Mouse (Mus musculus) E14TG2a.4 (cell line): ENCODE data around the gene Myo9b.

Experiments
- H3K27me3 ChIP-seq: 2 replicates; pipeline ENCODE4 v1.6.1; 2014; ENCODE audit warnings: low read length, control low read depth; ENCODE audit not compliant: insufficient read depth
- H3K36me3 ChIP-seq: 2 replicates; pipeline ENCODE4 v1.6.1; 2014; ENCODE audit warnings: low read length, control low read depth; ENCODE audit not compliant: insufficient read depth
- H3K4me1 ChIP-seq: replicated peaks from 2 replicates; pipeline ENCODE4 v1.6.1; 2014; ENCODE audit warnings: low read depth, low read length, control low read depth
- H3K4me3 ChIP-seq: replicated peaks from 2 replicates; pipeline ENCODE4 v1.5.1; 2014; ENCODE audit warnings: mild to moderate bottlenecking, low read length
- H3K9me3 ChIP-seq: 2 replicates; pipeline ENCODE4 v1.6.1; 2014; ENCODE audit warnings: low read length, control low read depth
- CTCF ChIP-seq: conservative IDR thresholded peaks from 2 replicates; pipeline ENCODE4 v1.5.1; 2014; ENCODE audit warnings: low read length
- NANOG ChIP-seq: IDR thresholded peaks from 2 replicates; pipeline ENCODE4 v1.6.1; 2014; ENCODE audit warnings: borderline replicate concordance, low read length, mixed read lengths
- POU5F1 ChIP-seq: IDR thresholded peaks from 2 replicates; pipeline ENCODE4 v1.6.1; 2014; ENCODE audit warnings: low read length, borderline replicate concordance

Gene Myo9b

DNA sequence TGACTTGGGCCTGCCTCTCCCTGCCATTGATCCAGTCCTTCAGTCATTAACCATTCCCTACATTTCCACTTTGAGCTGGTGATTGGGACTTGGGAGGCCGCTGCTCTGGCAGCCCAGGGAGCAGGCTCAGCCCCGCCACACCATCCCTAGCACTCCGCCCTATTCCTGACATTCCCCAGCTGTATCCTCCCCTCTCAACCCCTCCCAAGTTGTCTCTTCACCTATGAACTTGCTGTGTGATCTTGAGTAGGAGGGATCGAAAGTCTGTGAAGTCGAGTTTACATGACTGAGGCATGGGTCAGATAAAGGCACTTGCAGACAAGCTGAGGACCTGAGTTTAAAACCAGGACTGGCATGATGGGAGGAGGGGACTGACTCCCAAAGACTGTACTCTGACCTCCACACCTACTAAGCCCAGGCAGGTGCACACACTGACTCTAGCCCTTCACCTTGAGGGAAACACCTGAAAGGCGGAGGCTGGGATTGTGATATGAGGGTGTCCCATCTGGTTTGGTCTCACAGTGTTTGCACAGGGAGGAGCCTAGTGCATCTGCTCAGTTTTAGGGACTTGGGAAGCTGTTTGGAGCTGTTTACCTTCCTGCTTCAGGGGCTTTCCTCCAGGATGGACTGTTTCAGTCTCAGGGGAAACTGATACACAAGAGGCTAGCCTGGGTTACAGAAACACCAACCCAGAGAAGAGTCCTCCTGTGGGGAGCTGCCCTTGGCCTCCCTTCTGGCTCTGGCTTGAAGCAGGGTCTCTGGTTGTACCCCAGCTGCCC lies 130.8 kb downstream of the Myo9b start:
- H3K36me3 ChIP-seq, result peaks cover 72% of the 10 kb centered on the region
- peak overlapping the region; percentile 100 for H3K4me3 ChIP-seq
- H3K9me3 ChIP-seq, result no peaks in the 10 kb centered on the region
- peaks cover 61% of the 10 kb centered on the region for H3K4me1 ChIP-seq
- no peak for TF ChIP-seq POU5F1
- TF ChIP-seq NANOG, result no peak
- no peak for TF ChIP-seq CTCF
- H3K27me3 ChIP-seq, result no peaks in the 10 kb centered on the region

DNA sequence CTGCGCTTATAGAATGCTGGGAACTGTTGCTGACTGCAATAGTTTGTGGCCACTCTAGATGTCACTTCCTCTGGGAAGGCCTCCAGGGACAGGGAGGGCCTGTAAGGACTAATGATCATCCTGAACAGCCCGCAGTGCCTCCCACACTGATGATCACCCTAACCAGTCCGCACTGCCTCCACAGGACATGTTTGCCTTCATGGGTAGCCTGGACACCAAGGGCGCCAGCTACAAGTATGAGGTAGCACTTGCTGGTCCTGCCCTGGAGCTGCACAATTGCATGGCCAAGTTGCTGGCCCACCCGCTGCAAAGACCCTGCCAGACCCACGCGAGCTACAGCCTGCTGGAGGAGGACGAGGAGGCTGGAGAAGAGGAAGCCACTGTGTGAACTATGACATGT lies 131.5 kb downstream of the Myo9b start:
- TF ChIP-seq CTCF (no peak), POU5F1 (no peak), NANOG (no peak)
- H3K4me1 ChIP-seq, result peaks cover 65% of the 10 kb centered on the region
- peak overlapping the region; percentile 100 for H3K4me3 ChIP-seq
- H3K9me3 ChIP-seq, result no peaks in the 10 kb centered on the region
- no peaks in the 10 kb centered on the region for H3K27me3 ChIP-seq
- peaks cover 73% of the 10 kb centered on the region for H3K36me3 ChIP-seq

DNA sequence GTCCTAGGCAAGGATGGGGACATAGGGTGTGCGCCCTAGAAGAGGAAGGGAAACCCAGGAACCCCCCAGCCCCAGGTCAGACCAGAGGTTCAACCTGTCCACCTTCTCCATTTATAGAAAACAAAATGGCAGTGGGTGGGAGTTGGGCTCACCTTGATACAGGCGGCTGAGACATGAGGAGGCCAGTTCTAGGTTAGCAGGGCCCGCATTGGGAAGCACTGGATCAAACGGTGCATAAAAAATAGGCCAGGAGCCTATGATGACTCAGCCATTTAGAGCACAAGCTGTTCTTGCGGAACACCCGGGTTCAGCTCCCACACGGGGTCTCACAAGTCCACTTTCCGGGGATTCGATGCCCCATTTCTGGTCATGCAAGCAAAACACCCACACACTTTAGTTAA lies 132.4 kb downstream of the Myo9b start:
- peak overlapping the region; percentile 100 for H3K4me3 ChIP-seq
- H3K27me3 ChIP-seq, result no peaks in the 10 kb centered on the region
- H3K4me1 ChIP-seq, result peaks cover 62% of the 10 kb centered on the region
- no peaks in the 10 kb centered on the region for H3K9me3 ChIP-seq
- no peak for TF ChIP-seq NANOG
- TF ChIP-seq CTCF, result no peak
- TF ChIP-seq POU5F1, result no peak
- peaks cover 76% of the 10 kb centered on the region for H3K36me3 ChIP-seq

DNA sequence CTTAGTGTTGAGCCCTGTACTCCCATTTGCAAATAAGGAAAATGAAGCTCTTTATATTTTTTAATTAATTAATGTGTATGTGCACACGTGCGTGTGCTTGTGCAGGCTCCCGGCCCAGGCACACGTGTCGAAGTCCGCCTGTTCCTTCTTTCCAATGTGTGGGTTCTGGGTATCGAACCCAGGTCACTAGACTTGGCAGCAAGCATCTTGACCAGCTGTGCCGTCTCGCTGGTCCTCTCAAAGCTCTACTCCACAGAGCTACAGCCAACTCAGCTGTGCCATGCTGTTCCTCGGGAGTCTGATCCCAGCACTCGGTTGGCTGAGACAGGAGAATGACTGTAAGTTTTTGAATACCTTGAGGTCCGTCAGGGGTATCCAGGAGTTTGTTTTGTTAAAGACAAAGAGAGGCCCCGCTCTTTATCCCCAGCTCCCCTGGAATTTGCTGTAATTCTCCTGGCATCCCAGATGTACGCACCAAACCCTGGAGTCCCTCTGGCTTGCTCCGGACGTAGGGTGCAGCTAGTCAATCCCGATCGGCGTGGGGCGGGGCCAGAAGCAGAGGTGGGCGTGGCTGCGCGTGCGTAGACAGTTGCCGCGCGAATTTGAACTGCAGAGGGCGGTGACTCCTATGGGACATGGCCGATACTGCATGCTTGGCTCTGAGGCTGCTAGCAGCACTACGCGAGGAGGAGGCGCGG lies 133.0 kb downstream of the Myo9b start, which contains the start of gene Ankle1:
TSS of gene Ankle1 (plus strand) at position 610 of the 698 bp plus-strand sequence.
- Histone ChIP-seq H3K27me3 (no peaks in the 10 kb centered on the region), H3K36me3 (peaks cover 72% of the 10 kb centered on the region), H3K9me3 (no peaks in the 10 kb centered on the region), H3K4me3 (peak within 1 kb of the TSS; percentile 100), H3K4me1 (peaks cover 62% of the 10 kb centered on the region)
- TF ChIP-seq CTCF (peak; percentile 34), NANOG (no peak), POU5F1 (no peak)

DNA sequence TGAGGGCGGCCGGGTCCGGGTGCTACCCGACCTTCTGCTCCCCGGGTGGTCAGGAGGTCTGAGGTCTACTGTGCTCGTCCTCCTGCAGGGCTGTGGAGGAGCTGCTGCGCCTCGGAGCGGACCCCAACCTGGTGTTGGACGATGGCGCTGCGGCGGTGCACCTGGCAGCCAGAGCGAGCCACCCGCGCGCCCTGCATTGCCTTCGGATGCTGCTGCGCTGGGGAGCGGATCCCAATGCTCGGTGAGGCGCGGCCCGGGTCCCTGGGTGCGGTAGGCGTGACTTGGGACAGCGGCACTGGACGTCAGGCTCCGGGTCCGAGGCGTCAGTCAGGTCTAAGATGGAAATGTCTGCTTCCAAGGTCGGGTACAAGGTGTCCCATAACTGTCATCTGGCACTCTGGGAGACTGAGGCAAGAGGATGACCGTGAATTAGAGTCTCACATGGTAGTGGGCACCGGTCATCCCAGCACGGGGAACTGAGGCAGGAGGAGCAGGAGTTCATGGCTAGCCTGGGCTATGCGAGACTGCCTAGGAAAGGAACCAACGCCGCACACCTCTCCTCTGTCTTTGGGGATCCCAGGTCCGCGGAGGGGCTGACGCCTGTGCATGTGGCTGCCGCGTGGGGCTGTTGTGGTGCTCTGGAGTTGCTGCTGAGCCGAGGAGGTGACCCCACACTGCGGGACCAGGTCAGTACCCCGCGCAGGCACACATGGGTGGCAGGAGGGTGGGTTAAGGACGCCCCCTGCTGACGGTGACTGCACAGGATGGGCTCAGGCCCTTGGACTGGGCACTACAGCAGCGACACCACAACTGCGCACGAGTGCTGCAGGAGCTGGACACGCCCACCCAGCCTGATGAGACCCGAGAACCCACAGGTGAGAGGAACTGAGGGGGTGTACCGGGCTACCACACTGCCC lies 133.8 kb downstream of the Myo9b start:
- Histone ChIP-seq H3K4me3 (peak overlapping the region; percentile 100), H3K9me3 (no peaks in the 10 kb centered on the region), H3K27me3 (no peaks in the 10 kb centered on the region), H3K36me3 (peaks cover 64% of the 10 kb centered on the region), H3K4me1 (peaks cover 63% of the 10 kb centered on the region)
- TF ChIP-seq POU5F1, result no peak
- peak; percentile 40 for TF ChIP-seq CTCF
- no peak for TF ChIP-seq NANOG

DNA sequence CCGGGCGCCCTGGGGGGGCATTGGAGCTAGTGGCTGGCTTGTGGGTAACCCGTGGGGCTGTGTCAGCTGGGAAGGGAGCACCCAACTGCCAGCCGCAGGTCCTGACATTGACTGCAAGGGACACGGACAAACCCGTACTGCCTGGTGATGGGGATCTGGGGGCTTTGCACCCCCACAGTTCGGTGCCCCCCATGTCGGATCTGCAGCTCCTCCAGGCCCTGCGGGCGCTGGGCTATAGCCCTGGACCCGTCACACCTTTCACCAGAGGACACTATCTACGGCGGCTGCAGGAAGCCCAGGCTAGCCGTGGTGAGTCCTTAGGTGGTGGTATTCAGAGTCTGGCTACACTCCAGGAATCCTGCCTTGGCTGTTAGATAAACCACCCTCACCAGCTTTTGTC lies 134.9 kb downstream of the Myo9b start:
- H3K4me1 ChIP-seq, result peaks cover 66% of the 10 kb centered on the region
- H3K27me3 ChIP-seq, result no peaks in the 10 kb centered on the region
- H3K9me3 ChIP-seq, result no peaks in the 10 kb centered on the region
- H3K36me3 ChIP-seq, result peaks cover 59% of the 10 kb centered on the region
- TF ChIP-seq NANOG (no peak), CTCF (no peak), POU5F1 (no peak)
- H3K4me3 ChIP-seq, result peak overlapping the region; percentile 100

DNA sequence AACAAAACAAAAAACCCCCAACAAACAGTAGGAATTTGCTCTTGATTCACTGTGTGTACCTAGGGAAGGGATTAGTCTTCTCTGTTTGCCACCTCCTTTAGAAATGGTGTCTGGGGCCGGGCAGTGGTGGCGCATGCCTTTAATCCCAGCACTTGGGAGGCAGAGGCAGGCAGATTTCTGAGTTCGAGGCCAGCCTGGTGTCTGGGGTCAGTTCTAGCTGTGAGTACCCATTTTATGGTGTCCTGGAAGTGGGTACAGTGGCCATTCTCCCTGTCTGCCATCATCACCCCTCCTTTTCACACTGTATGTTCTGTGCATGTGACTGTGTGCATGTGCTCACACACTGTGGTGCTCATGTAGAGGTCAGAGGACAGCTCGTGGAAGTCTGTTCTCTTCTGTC lies 135.7 kb downstream of the Myo9b start:
- Histone ChIP-seq H3K27me3 (no peaks in the 10 kb centered on the region), H3K36me3 (peaks cover 51% of the 10 kb centered on the region), H3K4me3 (no peak overlapping the region), H3K4me1 (peaks cover 58% of the 10 kb centered on the region), H3K9me3 (no peaks in the 10 kb centered on the region)
- TF ChIP-seq CTCF (no peak), NANOG (no peak), POU5F1 (no peak)
